Mouse (Mus musculus): ENCODE measurements at regions not wholly inside any gene's neighbourhood (a gene's known extent, or its start where the extent isn't known, plus 50 kb on each side); places are given as distances from the start of the nearest gene placed in this dataset.

- DNase-seq (ENCODE audit: low read depth, low spot score): no peak
These were observed 269.3 kb upstream of the Erbb4 start for GRCm38 (mm10) chr1:69376923-69377706.

- DNase-seq (ENCODE audit: low read depth, low spot score): no peak
These were observed 267.4 kb upstream of the Erbb4 start for GRCm38 (mm10) chr1:69375246-69375645.

GRCm38 (mm10) chr1:69370078-69370477 is 262.2 kb upstream of the Erbb4 start:
- no peak for DNase-seq (ENCODE audit: low read depth, low spot score)

GRCm38 (mm10) chr1:69367531-69367930 is 259.7 kb upstream of the Erbb4 start:
- DNase-seq (ENCODE audit: low read depth, low spot score): no peak

- DNase-seq (ENCODE audit: low read depth, low spot score): no peak
These were observed 256.2 kb upstream of the Erbb4 start for GRCm38 (mm10) chr1:69364069-69364468.

- DNase-seq (ENCODE audit: low read depth, low spot score): no peak
These were observed 249.7 kb upstream of the Erbb4 start for GRCm38 (mm10) chr1:69357548-69357947.

- no peak for DNase-seq (ENCODE audit: low read depth, low spot score)
These were observed 242.6 kb upstream of the Erbb4 start for GRCm38 (mm10) chr1:69350417-69350816.

- DNase-seq (ENCODE audit: low read depth, low spot score): no peak
These were observed 242.0 kb upstream of the Erbb4 start for GRCm38 (mm10) chr1:69349826-69350225.

GRCm38 (mm10) chr1:69342100-69342499 is 234.2 kb upstream of the Erbb4 start:
- no peak for DNase-seq (ENCODE audit: low read depth, low spot score)

- no peak for DNase-seq (ENCODE audit: low read depth, low spot score)
These were observed 232.6 kb upstream of the Erbb4 start for GRCm38 (mm10) chr1:69340481-69340880.

- no peak for DNase-seq (ENCODE audit: low read depth, low spot score)
These were observed 223.8 kb upstream of the Erbb4 start for GRCm38 (mm10) chr1:69331418-69332254.

- no peak for DNase-seq (ENCODE audit: low read depth, low spot score)
These were observed 221.5 kb upstream of the Erbb4 start for GRCm38 (mm10) chr1:69329399-69329798.

- no peak for DNase-seq (ENCODE audit: low read depth, low spot score)
These were observed 218.9 kb upstream of the Erbb4 start for GRCm38 (mm10) chr1:69326711-69327110.

GRCm38 (mm10) chr1:69319526-69319925 is 211.7 kb upstream of the Erbb4 start:
- DNase-seq (ENCODE audit: low read depth, low spot score): no peak

- DNase-seq (ENCODE audit: low read depth, low spot score): no peak
These were observed 189.0 kb upstream of the Erbb4 start for GRCm38 (mm10) chr1:69296816-69297215.

- no peak for DNase-seq (ENCODE audit: low read depth, low spot score)
These were observed 183.5 kb upstream of the Erbb4 start for GRCm38 (mm10) chr1:69291329-69291728.

GRCm38 (mm10) chr1:69286374-69286773 is 178.5 kb upstream of the Erbb4 start:
- DNase-seq (ENCODE audit: low read depth, low spot score): no peak

- no peak for DNase-seq (ENCODE audit: low read depth, low spot score)
These were observed 169.6 kb upstream of the Erbb4 start for GRCm38 (mm10) chr1:69277428-69277827.

GRCm38 (mm10) chr1:69247691-69248090 is 139.8 kb upstream of the Erbb4 start:
- DNase-seq (ENCODE audit: low read depth, low spot score): no peak

GRCm38 (mm10) chr1:69242289-69242909 is 134.5 kb upstream of the Erbb4 start:
- DNase-seq (ENCODE audit: low read depth, low spot score): no peak

GRCm38 (mm10) chr1:69241502-69242214 is 133.8 kb upstream of the Erbb4 start:
- peak; percentile 52 for DNase-seq (ENCODE audit: low read depth, low spot score)

- DNase-seq (ENCODE audit: low read depth, low spot score): no peak
These were observed 120.0 kb upstream of the Erbb4 start for GRCm38 (mm10) chr1:69227864-69228263.
